ENCODE assay signal across 19 mouse cellular contexts in the genomic region with DNA sequence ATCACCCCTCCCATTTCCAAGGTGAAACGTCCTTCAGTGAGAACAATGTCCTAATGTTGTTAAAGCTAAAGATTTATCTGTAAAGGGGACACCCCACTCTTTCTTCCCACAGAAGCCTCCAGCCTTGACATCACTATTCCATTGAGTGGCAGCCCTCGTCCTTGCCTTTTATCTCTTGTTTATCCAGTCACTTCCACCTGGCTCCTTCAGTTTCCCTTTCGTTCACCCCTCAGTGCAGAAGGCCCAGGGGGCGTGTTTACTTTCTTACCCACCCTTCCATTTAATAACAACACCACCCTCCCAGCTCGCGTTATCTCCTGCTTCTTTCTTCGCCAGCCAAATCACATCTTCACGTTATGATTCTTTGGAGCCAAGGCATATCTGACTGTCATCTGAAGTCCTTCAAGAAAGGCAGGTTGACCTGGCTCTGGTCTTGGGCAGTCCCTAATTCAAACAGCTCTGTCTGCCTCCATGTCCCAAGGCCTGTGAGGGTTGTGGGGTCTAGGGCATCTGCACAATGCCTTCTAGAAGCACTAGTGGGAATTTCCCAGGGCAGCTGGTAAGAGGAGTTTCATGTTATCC.
DNase-seq lines count a peak whose midpoint lies in the region; ATAC-seq lines count a peak whose summit lies in the region.
"Had no signal": no experiment of that assay in that cellular context is flagged by ENCODE, and none has a peak within 500 bp of the region (broad histone marks: within the 10 kb centered on the region; RNA-seq: fewer than 3 reads in every experiment).

No protein-coding gene starts in this region.

- 45% methylated on average over 8 of the region's 8 CpGs for WGBS in heart, embryonic 12.5 days

- no peak overlapping the region for H3K4me3 ChIP-seq in heart, embryonic 12.5 days
- H3K4me3 ChIP-seq: embryonic facial prominence, embryonic 10.5 days; forebrain, embryonic 13.5 days; hindbrain, embryonic 10.5 days; intestine, embryonic 15.5 days had no signal

- DNase-seq in heart, adult 11 months: peak; percentile 95
- DNase-seq in heart, adult 8-10 months (ENCODE audit: low spot score): no peak
- no peak for DNase-seq in heart, postnatal 4 days
- DNase-seq in ovary, postnatal 36 days (ENCODE audit: low spot score): peak; percentile 50
- no peak for DNase-seq in ovary, postnatal 10 days (ENCODE audit: low spot score)
- no peak for DNase-seq in embryo, embryonic 9.5 days (ENCODE audit: extremely low spot score)
- DNase-seq: adrenal gland, postnatal 14 days; cerebellum, adult 18-20 months; cerebellum, adult 9-11 months; cerebellum, postnatal 36 days; forebrain, postnatal 0 days; gastrocnemius, postnatal 25 days; kidney, adult 18-20 months had no signal

- H3K27me3 ChIP-seq in heart, embryonic 12.5 days (replicated peaks): no peaks in the 10 kb centered on the region
- H3K27me3 ChIP-seq: forebrain, embryonic 13.5 days; intestine, embryonic 15.5 days had no signal

- no peak overlapping the region for H3K9ac ChIP-seq in heart, embryonic 12.5 days
- H3K9ac ChIP-seq: forebrain, embryonic 13.5 days; forebrain, postnatal 0 days; hindbrain, embryonic 14.5 days; intestine, embryonic 15.5 days had no signal

- no peaks in the 10 kb centered on the region for H3K36me3 ChIP-seq in heart, embryonic 12.5 days
- H3K36me3 ChIP-seq: embryonic facial prominence, embryonic 10.5 days; hindbrain, embryonic 10.5 days; intestine, embryonic 15.5 days had no signal

- peaks cover 10% of the 10 kb centered on the region for H3K4me1 ChIP-seq in heart, embryonic 12.5 days (replicated peaks)
- H3K4me1 ChIP-seq: intestine, embryonic 15.5 days had no signal

- no peak overlapping the region for H3K4me2 ChIP-seq in heart, embryonic 12.5 days
- H3K4me2 ChIP-seq: forebrain, embryonic 13.5 days; hindbrain, embryonic 14.5 days; intestine, embryonic 15.5 days had no signal

- no peaks in the 10 kb centered on the region for H3K9me3 ChIP-seq in heart, embryonic 12.5 days (replicated peaks)
- H3K9me3 ChIP-seq: embryonic facial prominence, embryonic 10.5 days; forebrain, embryonic 13.5 days; hindbrain, embryonic 10.5 days; intestine, embryonic 15.5 days had no signal

- no peak overlapping the region for H3K27ac ChIP-seq in heart, embryonic 12.5 days (ENCODE audit: poor library complexity, severe bottlenecking)
- H3K27ac ChIP-seq: embryonic facial prominence, embryonic 10.5 days; forebrain, embryonic 13.5 days; hindbrain, embryonic 10.5 days; hindbrain, embryonic 14.5 days; intestine, embryonic 15.5 days had no signal

- ATAC-seq in heart, embryonic 12.5 days (ENCODE audit: insufficient number of reproducible peaks, low FRiP score): peak; percentile 86
- ATAC-seq: forebrain, embryonic 13.5 days; forebrain, postnatal 0 days; intestine, embryonic 15.5 days had no signal

Comparison
In these comparisons a context has a peak if more than half of its experiments do, and no peak if none do; other contexts are left out.
1. DNase-seq: peak in heart, adult 11 months (single experiment) and ovary, postnatal 36 days (single experiment); none in heart, adult 8-10 months (single experiment), heart, postnatal 4 days (single experiment), ovary, postnatal 10 days (single experiment) and embryo, embryonic 9.5 days (single experiment).